Mouse (Mus musculus): Measurements from ENCODE around the gene Tnpo1.
A peak's percentile ranks its signal among the peaks of the same experiment; 100 is the strongest.
"Not testable (repeated sequence)": the region's sequence is repeated elsewhere in the genome, so short reads cannot be mapped to it uniquely, and the experiment has no call there.

Tnpo1 gene

DNA sequence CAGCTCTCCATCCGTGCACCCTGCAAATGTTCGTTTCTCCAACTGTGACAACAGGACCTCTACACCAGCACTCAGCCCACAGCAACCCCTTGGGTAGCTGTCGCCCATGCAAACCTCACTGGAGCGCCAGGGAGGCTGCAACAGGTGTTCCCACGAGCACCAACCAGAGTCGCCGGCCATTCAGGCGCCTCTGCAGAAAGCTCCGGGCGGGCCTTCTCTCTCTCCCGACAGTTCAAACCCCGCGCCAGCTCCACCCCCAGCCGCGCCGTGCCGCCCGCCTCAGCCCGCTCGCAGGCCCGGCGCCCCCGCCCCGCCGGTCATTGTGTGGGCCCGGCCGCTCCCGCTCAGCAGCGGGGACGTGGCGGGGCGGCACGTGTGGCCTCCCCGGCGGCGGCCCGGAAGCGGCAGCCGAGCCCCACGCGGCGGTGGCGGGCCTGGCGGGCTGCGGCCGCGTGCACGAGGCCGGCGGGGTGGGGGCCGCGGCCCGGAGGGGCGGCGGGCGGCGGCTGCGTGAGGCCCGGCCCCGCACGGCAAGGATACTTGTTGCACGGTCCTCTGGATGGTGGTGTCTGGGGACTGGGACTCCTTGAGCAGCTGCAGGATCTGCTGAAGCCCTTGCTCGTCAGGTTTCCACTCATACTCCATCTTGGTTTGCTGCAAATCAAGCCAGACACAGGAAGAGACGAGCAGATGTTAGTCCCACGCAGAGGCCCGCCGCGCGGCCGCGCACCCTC lies 35.9 kb downstream of the Tnpo1 start:
- peak; percentile 37 to 39 for DNase-seq (ENCODE audit: low spot score in 2 of 2)

DNA sequence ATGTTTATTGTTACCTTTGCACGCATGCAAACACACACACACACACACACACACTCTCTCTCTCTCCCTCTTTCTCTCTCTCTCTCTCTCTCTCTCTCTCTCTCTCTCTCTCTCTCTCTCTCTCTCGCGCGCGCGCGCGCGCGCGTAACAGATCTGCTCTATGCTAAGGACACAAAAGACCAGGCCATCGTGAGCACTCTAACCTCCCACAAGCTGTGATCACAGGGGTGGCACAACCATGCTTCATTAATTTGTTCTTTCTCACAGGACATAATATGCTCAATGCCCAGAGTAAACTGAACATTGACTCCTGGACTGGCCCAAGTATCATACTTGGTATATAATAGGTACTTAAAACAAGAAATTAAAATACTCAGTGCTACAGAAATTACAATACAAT lies 37.0 kb downstream of the Tnpo1 start:
- DNase-seq (ENCODE audit: low spot score in 2 of 2), result no peak

DNA sequence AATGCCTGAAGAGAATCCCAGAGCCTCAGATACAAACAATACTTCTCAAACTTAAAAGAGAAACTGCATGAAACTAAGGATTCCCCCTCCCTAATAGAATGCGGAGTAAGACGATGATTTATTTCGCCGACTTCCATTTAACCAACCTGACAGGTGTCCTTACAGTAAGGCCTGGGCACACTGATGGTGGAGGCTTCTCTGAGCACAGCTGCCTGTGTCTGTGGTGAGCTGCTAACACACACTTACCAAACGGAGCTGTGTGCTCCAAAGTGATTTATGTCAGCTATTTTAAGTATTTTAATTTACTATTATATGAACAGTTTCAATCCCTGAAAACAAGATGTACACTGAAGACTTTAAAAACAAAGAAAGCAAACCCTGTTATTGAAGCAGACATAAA lies 42.4 kb downstream of the Tnpo1 start:
- no peak for DNase-seq (ENCODE audit: low spot score in 2 of 2)

DNA sequence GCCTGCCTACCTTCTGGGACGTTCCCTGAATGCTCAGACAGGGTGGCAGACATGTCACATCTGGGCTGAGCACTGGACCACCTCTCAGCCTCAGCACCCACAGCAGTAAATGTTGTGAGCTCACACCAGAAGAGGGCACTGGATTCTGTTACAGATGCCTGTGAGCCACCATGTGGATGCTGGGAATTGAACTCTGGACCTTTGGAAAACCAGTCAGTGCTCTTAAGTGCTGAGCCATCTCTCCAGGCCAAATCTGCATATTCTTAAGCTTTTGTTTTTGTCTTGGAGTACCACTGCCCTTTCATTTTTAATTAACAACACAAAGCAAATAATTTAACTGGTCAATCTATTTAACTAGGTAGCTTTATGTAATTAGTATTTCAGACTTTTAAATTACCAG lies 44.2 kb downstream of the Tnpo1 start:
- DNase-seq (ENCODE audit: low spot score in 2 of 2), result no peak

DNA sequence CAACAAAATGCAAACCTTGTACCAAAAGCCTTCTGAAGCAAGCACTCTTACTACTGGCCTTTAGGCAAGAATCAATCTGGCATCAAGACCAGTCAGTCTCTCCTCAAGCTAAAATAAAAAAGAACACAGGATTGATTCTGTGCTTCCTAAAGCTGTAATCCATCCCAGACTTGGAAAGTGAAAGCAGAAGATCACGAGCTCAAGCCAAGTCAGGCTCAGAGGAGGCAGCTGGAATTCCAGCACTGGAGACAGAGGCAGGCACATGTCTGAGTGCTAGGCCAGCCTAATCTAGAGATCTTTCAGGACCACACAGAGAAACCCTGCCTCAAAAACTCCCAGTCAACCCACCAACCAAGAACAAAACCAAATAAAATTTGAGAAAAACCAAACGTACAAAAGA lies 45.8 kb downstream of the Tnpo1 start:
- no peak for DNase-seq (ENCODE audit: low spot score in 2 of 2)

DNA sequence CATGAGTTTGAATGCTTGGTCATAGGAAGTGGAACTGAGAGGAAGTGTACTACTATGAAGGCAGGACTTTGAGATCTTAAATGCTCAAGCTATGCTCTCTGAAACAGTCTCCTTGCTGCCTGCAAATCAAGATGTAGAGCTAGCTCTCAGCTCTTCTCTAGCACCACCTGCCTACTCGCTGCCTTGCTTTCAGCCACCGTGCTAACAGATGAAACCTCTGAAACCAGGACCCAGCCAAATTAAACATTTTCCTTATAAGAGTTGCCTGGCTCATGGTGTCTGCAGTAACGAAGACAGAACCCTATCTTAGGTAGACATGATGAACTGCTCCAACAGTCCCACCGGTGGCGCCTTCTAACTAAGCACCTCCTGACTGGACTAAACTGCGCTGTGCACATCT lies 46.8 kb downstream of the Tnpo1 start:
- DNase-seq (ENCODE audit: low spot score in 2 of 2), result no peak

DNA sequence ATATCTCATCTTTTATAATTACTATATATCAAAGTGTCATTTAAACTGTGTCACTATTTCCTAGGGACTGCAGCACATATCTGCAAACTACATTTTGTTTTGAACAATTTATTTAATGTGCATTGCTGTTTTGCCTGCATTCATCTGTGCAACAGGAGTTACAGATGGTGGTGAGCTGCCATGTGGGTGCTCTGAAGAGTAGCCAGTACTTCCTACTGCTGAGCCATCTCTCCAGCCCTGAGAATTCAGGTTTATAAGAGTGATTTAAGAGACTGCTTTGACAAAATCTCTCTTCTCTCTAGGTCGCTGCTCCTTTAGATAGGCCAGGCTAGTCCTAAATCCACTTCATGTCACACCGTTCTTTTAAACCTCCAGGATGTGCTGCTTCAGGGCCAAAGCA lies 49.0 kb downstream of the Tnpo1 start:
- no peak for DNase-seq (ENCODE audit: low spot score in 2 of 2)

DNA sequence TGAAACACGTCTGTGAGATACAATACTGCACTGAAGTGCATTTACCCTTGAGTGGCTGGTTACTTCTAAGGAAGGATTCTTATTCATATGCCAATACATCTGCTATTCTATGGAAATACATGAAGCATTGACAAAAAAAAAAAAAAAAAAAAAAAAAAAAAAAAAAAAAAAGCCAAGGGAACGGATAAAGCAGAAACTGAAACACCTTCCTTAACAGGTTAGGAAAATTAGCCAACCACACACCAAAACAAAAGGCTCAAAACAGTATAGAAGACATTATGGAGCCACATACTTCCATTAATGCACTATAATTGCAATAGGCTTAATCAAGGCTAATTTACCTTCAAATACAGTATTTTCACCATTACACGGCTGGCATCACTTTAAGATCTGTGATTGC lies 51.5 kb downstream of the Tnpo1 start:
- DNase-seq (ENCODE audit: low spot score in 2 of 2), result no peak

DNA sequence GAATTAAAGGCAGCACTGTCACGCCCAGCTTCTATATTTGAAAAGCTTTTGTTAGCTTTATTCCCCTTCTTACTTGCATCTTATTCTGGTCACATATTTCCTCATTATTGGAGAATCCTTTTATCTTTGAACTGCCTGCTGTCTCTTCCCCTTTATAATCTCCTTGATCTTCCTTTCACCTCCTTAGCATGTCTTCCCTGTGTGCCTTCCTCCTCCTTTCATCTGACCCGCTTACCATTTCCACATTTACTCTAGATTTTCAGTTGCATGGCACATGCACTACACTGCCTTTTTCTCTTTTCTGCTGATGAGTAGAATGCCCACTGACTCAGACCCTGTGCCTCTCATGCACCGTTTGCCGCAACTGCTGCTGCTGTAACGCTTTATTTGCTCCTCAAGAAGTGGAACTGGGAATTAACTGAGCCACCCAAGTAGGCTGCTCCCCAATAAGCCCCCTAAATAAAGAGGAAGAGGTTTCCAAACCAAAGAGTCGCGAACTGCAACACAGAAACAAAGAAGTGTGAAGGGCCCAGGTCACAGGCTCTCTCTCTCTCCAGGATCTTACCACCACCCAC lies 53.8 kb downstream of the Tnpo1 start:
- DNase-seq (ENCODE audit: low spot score in 2 of 2), result no peak

DNA sequence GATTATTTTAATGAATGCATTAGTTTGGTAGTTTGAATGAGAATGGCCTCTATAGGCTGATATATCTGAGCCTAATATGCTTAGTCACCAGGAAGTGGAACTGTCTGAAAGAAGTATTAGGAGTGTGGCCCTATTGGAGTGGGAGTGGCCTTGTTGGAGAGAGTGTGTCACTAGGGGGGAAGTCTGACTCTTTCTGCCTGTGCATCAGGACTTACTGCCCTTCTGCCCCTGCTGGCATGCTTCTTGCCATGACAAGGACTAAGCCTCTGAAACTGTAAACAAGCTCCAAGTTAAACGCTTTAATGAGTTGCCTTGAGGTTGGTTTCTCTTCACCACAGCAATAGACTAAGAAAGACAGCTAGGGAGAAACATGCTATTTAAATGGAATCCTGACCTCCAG lies 54.9 kb downstream of the Tnpo1 start:
- DNase-seq (ENCODE audit: low spot score in 2 of 2), result no peak

DNA sequence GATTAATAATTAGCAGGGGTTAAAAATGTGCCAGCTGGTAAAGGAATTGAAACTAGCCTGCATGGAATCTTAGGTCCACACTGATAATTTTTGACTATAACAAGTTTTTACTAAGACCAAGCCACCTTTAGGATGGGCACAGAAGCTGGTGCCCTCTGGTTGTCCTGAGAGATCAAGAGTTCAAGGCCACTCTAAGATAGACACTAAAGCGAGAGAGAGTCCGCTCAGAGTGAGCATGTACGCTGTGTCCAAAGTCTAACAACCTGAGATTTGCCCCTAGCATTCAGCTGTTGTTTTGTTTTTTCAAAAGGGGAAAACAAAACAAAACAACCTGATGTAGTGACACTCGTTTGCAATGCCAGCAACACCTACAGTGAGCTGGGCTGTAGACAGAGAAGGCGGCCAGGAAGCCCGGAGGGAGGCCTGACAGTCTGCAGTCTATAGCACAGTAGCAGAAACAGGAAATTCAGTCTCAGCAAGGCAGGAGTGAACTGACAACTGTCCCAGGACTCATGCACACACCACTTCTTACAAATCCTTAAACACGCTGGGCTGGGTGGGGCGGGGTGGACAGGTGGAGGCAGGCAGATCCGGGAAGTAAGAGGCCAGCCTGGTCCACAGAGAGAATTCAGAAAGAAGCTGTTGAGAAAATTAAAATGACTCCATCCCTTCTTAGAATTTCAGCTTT lies 57.8 kb downstream of the Tnpo1 start:
- DNase-seq (ENCODE audit: low spot score in 2 of 2), result no peak

DNA sequence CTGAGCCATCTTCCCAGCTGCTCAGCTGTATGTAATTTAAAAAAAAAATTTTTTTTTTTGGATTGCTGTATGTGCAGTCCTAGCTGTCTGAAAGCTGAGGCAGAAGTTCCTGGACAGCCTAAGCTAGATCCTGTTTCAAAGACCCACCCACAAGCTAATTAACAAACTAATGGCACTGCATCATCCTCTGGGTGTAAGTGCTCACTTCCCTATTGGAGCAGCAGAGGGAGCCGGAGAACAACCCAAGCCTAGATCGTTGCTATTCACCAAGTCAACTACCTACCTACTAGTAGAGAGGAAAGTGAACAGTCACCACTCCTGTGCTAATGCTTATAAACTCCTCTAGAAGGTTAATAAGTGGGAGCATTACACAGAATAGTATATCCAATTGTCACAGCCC lies 58.4 kb downstream of the Tnpo1 start:
- peak in 1 of 2 experiments; percentile 23 for DNase-seq (ENCODE audit: low spot score in 2 of 2)

DNA sequence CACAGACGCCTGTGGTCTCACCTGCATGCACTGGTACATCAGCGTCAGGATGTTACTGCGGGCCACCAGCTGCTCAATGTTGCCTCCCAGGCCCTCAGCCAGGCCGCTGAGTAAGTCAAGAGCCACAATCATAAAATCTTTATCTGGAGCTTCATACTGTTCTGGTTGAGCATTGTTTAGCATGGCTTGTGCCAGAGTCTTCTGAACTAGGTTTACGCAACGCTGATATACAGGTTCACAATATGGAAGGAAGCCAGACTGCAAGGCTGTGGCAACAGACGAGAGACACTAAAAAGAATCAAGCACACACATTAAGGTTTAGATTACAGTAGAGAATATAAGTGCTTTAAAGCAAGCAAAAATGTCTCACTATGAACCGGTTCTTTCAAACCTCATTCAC lies 70.9 kb downstream of the Tnpo1 start:
- DNase-seq (ENCODE audit: low spot score in 2 of 2), result peak in 1 of 2 experiments; percentile 9

DNA sequence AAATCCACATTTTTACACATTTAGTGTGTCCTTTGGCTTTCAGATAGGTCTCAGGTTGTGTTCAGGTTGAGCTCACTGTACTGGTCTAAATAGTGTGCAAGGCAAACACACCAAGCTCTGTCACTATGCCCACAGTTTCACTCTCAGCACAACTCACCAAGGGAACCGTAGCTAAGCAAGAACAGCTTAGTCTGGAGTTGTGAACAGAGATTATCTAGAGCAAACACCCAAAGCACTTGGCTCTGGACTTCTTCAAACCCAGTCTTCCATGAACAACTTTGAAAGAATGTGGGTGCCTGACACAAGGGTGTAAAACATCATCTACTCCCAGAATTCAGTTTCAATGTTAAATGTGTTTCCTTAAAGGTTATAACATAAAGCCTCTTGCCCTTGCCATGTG lies 80.4 kb downstream of the Tnpo1 start:
- no peak for DNase-seq (ENCODE audit: low spot score in 2 of 2)

DNA sequence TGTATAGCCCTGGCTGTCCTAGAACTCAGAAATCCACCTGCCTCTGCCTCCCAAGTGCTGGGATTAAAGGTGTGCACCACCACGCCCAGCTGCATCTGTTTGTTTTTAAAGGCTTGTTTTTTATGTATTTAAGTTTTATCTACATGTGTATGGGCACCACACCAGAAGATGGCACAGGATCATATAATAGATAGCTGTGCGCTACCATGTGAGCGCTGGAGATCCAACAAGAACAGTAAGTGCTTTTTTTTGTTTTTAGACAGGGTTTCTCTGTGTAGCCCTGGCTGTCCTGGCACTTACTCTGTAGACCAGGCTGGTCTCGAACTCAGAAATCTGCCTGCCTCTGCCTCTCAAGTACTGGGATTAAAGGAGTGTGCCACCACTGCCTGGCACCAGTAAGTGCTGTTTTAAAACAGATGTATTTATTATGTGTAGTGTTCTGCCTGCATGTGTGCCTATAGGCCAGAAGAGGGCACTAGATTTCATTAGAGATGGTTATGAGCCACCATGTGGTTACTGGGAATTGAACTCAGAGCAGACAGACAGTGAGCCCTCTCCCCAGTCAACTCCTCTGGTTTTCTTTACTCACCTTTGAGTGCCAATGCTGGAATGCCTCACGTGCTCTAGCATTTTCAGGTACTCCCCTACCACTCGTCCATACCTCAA lies 89.6 kb downstream of the Tnpo1 start:
- DNase-seq (ENCODE audit: low spot score in 2 of 2), result no peak

DNA sequence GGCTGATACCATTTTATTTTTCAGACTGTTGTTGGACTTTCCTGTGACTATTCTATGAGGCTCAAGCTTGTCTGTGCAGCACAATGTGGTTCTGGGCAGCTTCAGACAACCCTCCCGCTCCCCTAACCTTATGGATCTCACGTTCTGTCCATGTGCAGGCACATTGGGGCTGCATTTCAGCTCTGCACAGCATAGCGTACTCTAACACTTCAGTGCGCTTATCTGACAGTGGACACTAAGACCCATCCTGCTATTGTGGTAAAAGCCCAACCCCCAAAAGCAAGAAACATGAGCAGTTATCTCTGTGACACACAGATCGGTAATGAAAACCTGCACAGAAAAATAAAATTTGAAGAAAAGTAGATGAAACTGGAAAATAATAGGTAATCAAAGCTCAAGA lies 90.4 kb downstream of the Tnpo1 start:
- DNase-seq (ENCODE audit: low spot score in 2 of 2), result no peak

DNA sequence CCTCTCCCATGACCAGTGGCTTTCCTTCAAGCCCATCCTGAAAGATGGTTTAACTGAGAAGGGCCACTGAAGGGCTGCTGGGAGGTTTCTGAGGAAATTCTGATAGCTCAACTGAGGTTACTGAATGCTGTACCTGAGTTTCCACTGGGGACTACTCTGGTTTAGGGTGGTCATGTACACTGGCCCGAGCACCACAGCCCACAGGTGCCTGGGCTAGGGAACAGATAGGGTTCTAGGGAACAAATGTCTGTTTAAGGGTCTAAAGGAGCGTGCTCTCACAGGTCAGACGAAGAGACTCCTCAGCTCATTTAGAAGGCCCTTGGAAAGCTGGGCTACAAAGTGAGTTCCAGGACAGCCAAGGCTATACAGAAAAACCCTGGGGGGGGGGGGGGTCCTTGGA lies 91.5 kb downstream of the Tnpo1 start:
- DNase-seq (ENCODE audit: low spot score in 2 of 2), result no peak

DNA sequence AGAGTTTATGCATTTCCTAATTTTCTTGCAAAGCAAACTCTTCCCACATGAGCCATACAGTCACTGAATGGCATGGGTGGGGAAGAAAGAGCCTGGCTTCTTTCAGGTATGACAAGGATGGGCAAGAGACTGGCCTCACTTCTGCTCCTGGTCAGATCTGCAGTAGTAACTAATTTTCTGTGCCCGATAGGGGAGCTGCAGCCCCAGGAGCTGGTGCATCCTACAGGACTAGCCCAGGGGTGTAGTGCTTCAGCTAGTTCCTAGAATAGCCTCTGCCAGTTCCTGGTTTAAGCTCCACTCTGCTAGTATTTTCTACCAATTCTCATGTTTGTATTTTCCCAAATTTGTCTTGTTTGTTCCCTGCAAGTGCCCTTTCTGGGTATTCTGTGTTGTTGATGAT lies 92.0 kb downstream of the Tnpo1 start:
- no peak for DNase-seq (ENCODE audit: low spot score in 2 of 2)

DNA sequence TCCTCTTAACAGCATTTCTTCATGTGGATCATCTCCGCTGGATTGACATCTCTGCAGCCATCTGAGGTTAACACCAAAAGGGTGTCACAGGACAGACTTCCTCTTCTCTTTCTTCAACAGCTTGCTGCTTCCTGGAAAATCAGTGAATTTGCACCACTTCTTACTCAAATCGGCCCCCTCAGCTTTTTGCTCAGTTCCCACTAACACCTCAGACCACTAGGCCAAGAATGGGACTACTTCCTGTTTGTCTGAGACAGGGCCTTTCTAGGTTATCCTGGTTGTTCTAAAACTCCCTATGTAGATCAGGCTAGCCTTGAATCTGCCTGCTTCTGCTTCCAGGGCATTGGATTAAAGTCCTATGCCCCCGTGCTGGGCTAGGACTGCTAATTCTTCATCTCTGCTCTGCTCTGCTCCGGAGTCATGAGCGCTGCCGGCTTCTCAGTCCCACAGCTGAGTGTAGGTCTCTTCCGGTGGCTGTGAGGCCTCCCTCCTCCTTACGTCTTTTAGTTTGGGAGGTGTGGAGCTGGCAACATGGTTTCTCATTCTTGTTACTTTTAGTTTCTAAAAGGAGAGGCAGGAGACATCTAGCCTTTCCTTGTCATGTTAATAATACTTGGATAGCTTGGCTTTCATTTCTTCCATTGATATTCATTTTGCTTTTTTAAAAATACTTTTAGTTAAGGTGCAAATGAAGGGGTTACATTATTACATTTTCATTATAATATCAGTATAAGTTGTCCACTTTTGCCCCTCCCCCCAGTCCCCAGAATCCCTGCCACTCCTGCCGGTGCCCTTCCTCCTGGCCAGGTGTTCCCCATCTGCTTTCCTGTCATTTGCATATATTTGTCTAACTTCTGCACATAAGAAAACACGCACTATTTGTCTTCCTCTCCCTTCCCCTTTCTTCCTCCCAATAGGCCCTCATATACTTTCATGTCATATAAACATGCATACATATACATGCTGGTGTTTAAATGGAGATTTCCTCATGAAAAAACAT lies 93.4 kb downstream of the Tnpo1 start:
- no peak for DNase-seq (ENCODE audit: low spot score in 2 of 2)

DNA sequence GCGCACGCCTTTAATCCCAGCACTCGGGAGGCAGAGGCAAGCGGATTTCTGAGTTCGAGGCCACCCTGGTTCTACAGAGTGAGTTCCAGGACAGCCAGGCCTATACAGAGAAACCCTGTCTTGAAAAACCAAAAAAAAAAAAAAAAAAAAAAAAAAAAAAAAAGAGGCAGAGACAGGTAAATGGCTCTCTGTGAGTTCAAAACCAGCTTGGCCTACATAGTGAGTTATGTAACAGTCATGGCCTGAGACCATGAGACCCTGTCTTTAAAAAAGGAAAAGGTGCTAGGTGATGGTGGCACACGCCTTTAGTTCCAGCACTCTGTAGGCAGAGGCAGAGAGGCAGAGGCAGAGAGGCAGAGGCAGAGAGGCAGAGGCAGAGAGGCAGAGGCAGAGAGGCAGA lies 97.2 kb downstream of the Tnpo1 start:
- not testable (repeated sequence) for DNase-seq (ENCODE audit: low spot score in 2 of 2)

DNA sequence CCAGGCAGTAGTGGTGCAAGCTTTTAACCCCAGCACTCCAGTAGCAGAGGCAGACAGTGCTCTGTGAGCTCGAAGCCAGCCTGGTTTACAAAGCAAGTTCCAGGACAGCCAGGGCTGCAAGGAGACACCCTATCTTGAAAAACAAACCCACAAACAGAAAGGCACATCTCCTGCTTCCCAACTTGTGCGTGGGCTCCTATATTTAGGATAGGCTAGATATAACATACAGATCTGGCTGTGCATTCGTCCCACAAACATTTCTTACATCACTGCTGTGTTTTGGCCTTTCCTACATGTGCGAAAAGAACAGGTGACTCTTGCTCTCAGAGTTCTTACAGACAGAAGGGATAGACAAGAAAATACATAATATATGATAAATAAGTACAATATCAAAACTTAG lies 100.6 kb downstream of the Tnpo1 start:
- no peak for DNase-seq (ENCODE audit: low spot score in 2 of 2)

DNA sequence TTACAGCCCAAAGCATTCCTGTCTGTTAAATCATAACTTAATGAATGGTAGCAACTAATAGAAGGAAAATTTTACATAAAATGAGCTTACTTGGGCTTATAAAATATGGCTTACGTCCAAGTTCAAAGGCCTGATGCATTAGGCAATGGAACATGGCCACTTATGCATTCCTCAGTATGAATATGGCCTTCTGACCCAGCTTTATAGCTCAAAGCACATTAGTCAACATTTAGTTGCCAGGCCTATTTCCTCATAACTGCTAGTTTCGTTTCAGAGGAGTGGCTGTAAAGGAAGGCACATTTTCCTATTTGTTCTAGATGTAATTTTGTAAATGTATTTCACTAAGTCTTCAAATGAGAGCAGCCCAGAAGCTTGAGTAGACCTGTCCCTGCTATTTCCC lies 107.1 kb downstream of the Tnpo1 start:
- DNase-seq (ENCODE audit: low spot score in 2 of 2), result no peak
